Mouse (Mus musculus) ES-Bruce4 (cell line): ENCODE measurements around the gene Lair1.

Experiments used
- CTCF ChIP-seq: IDR thresholded peaks from one replicate; pipeline ENCODE4 v1.8.1; 2011; ENCODE audit warnings: low read depth, low read length
- POLR2A ChIP-seq: IDR thresholded peaks from one replicate; pipeline ENCODE4 v1.8.1; 2011; ENCODE audit warnings: low read length; ENCODE audit not compliant: insufficient read depth

DNA sequence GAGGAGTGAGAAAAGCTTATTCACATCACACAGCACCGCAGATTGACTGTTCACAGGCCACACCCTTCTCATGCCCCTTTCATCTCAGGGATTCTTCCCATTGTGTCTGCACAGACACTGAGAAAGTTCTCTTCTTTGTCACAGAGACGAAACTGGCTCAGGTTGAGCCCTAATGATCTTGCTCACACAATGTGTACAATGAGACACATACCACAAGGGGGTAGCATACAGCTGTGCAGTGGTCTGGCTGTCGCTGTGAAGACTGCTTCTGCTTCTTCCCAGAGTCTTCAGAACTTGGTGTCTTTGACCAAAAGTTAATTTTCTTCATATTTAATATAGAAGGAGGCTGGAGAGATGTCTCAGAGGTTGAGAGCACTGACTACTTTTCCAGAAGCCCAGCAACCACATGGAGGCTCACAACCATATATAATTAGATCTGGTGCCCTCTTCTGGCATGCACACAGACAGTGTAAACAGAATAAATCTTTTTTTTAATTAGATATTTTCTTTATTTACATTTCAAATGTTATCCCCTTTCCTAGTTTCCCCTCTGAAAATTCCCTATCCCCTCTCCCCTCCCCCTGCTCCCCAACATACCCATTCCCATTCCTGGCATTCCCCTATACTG lies 36.1 kb downstream of the Lair1 start:
- TF ChIP-seq CTCF (peak; percentile 46), POLR2A (no peak)
